Mouse (Mus musculus) MEL (cell line): ENCODE results near the gene Snx29. TPM values are rescaled to one million over a fixed set of nuclear protein-coding genes. Genes with fewer than 3 reads are reported as not detected.
"Not testable (repeated sequence)": the region's sequence is repeated elsewhere in the genome, so short reads cannot be mapped to it uniquely, and the experiment has no call there.

ENCODE experiments used
- DNase-seq: peaks from one replicate; pipeline ENCODE4 v3.0.0; 2011; ENCODE audit warnings: low read depth, low spot score
- H3K27ac ChIP-seq: 2 replicates; pipeline ENCODE4 v1.5.1; 2012; ENCODE audit warnings: low read depth, mild to moderate bottlenecking, control low read depth, low read length, moderate library complexity; ENCODE audit not compliant: control insufficient read depth
- H3K27me3 ChIP-seq, 2 experiments: fragments of 150-350 bp in 1 of 2; sonication (generic) in 1 of 2; 2 replicates each; pipeline ENCODE4 v1.6.1; 2012; ENCODE audit warnings: low read length in 2 of 2, mild to moderate bottlenecking in 2 of 2, improper control_type of control experiment in 1 of 2, moderate library complexity in 1 of 2; ENCODE audit not compliant: insufficient read depth in 2 of 2, control insufficient read depth in 1 of 2
- H3K36me3 ChIP-seq, 2 experiments: 2 replicates each; pipeline ENCODE4 v1.6.1; 2012 to 2014; ENCODE audit warnings: low read length in 2 of 2, improper control_type of control experiment in 1 of 2, inconsistent platforms in 1 of 2, mild to moderate bottlenecking in 1 of 2; ENCODE audit not compliant: insufficient read depth in 2 of 2, control insufficient read depth in 1 of 2
- H3K4me1 ChIP-seq, 2 experiments: fragments of 150-350 bp in 1 of 2; sonication (generic) in 1 of 2; 2 replicates each; pipeline ENCODE4 v1.6.1; 2012; ENCODE audit warnings: low read length in 2 of 2, improper control_type of control experiment in 1 of 2, mild to moderate bottlenecking in 1 of 2; ENCODE audit not compliant: insufficient read depth in 2 of 2, control insufficient read depth in 1 of 2
- H3K4me3 ChIP-seq, 2 experiments: fragments of 150-350 bp in 1 of 2; sonication (generic) in 1 of 2; 2 replicates each; pipeline ENCODE4 v1.5.1; 2012; ENCODE audit warnings: low read depth in 2 of 2, low read length in 2 of 2, mild to moderate bottlenecking in 2 of 2, moderate library complexity in 2 of 2, control low read depth in 1 of 2, improper control_type of control experiment in 1 of 2; ENCODE audit not compliant: control insufficient read depth in 1 of 2, insufficient read depth in 1 of 2
- H3K79me2 ChIP-seq: 2 replicates; pipeline ENCODE4 v1.6.1; 2012; ENCODE audit warnings: mild to moderate bottlenecking, low read length, moderate library complexity; ENCODE audit not compliant: control insufficient read depth, poor library complexity, insufficient read depth
- H3K9ac ChIP-seq: 2 replicates; pipeline ENCODE4 v1.6.1; 2012; ENCODE audit warnings: low read depth, mild to moderate bottlenecking, control low read depth, low read length, moderate library complexity; ENCODE audit not compliant: control insufficient read depth, poor library complexity, severe bottlenecking
- H3K9me3 ChIP-seq: fragments of 150-350 bp; sonication (generic); replicated peaks from 2 replicates; pipeline ENCODE4 v1.6.1; 2012; ENCODE audit warnings: mild to moderate bottlenecking, low read length, improper control_type of control experiment, moderate library complexity; ENCODE audit not compliant: insufficient read depth
- BHLHE40 ChIP-seq: IDR thresholded peaks from 2 replicates; pipeline ENCODE4 v1.6.1; 2012; ENCODE audit warnings: low read depth, mild to moderate bottlenecking, inconsistent platforms, low read length, improper control_type of control experiment, borderline replicate concordance
- ELF1 ChIP-seq: IDR thresholded peaks from 2 replicates; pipeline ENCODE4 v1.6.1; 2014; ENCODE audit warnings: low read depth, mild to moderate bottlenecking, inconsistent platforms, low read length, improper control_type of control experiment, moderate library complexity
- ETS1 ChIP-seq: IDR thresholded peaks from 2 replicates; pipeline ENCODE4 v1.6.1; 2012; ENCODE audit warnings: low read depth, mild to moderate bottlenecking, inconsistent platforms, low read length, improper control_type of control experiment, moderate library complexity
- KAT2A ChIP-seq: conservative IDR thresholded peaks from 2 replicates; pipeline ENCODE4 v1.6.1; 2012; ENCODE audit warnings: low read depth, low read length, improper control_type of control experiment, inconsistent platforms
- MEF2A ChIP-seq: IDR thresholded peaks from 2 replicates; pipeline ENCODE4 v1.6.1; 2014; ENCODE audit warnings: low read depth, mild to moderate bottlenecking, inconsistent platforms, low read length, improper control_type of control experiment; ENCODE audit not compliant: poor library complexity, insufficient replicate concordance, severe bottlenecking; ENCODE audit errors: extremely low read depth
- MYC ChIP-seq: IDR thresholded peaks from 2 replicates; pipeline ENCODE4 v1.6.1; 2011; ENCODE audit warnings: low read depth, mild to moderate bottlenecking, low read length, improper control_type of control experiment, moderate library complexity
- POLR2A ChIP-seq, 2 experiments: IDR thresholded peaks; 2 replicates each; pipeline ENCODE4 v1.6.1; 2011 to 2012; ENCODE audit warnings: low read length in 2 of 2, mild to moderate bottlenecking in 2 of 2, control low read depth in 1 of 2, improper control_type of control experiment in 1 of 2, low read depth in 1 of 2, moderate library complexity in 1 of 2; ENCODE audit not compliant: control insufficient read depth in 1 of 2, insufficient read depth in 1 of 2, poor library complexity in 1 of 2
- RAD21 ChIP-seq: IDR thresholded peaks from 2 replicates; pipeline ENCODE4 v1.6.1; 2011; ENCODE audit warnings: mild to moderate bottlenecking, low read depth, low read length, improper control_type of control experiment
- SIN3A ChIP-seq: IDR thresholded peaks from 2 replicates; pipeline ENCODE4 v1.6.1; 2012; ENCODE audit warnings: low read length, improper control_type of control experiment, inconsistent platforms
- TAL1 ChIP-seq: IDR thresholded peaks from 2 replicates; pipeline ENCODE4 v1.6.1; 2012; ENCODE audit warnings: mild to moderate bottlenecking, inconsistent platforms, low read length, moderate library complexity, mixed read lengths
- TBP ChIP-seq: IDR thresholded peaks from 2 replicates; pipeline ENCODE4 v1.8.0; 2011; ENCODE audit warnings: low read depth, low read length, improper control_type of control experiment
- UBTF ChIP-seq: IDR thresholded peaks from 2 replicates; pipeline ENCODE4 v1.6.1; 2012; ENCODE audit warnings: low read depth, mild to moderate bottlenecking, inconsistent platforms, low read length, improper control_type of control experiment, moderate library complexity, borderline replicate concordance; ENCODE audit not compliant: insufficient read depth
- USF2 ChIP-seq, 2 experiments: IDR thresholded peaks; 2 replicates each; pipeline ENCODE4 v1.6.1; 2011 to 2012; ENCODE audit warnings: improper control_type of control experiment in 2 of 2, low read length in 2 of 2, borderline replicate concordance in 1 of 2, inconsistent platforms in 1 of 2, low read depth in 1 of 2, mild to moderate bottlenecking in 1 of 2; ENCODE audit not compliant: insufficient read depth in 1 of 2
- ZKSCAN1 ChIP-seq: IDR thresholded peaks from 2 replicates; pipeline ENCODE4 v1.6.1; 2012; ENCODE audit warnings: low read depth, mild to moderate bottlenecking, inconsistent platforms, low read length, improper control_type of control experiment, moderate library complexity
- ZNF384 ChIP-seq: IDR thresholded peaks from 2 replicates; pipeline ENCODE4 v1.6.1; 2012; ENCODE audit warnings: low read depth, mild to moderate bottlenecking, inconsistent platforms, low read length, improper control_type of control experiment
- polyA plus RNA-seq, 2 experiments: library from polyadenylated mRNA; stranded (reverse) in 1 of 2; unstranded in 1 of 2; fragments of >175 nt in 1 of 2; fragments of >200 nt in 1 of 2; gene quantifications; 2 replicates each; pipeline versions ENCODE4 v1.2.1 to v1.2.4; 2012; ENCODE audit warnings: low replicate concordance in 2 of 2, low read depth in 1 of 2; ENCODE audit not compliant: insufficient read length in 2 of 2, insufficient read depth in 1 of 2, missing spikeins in 1 of 2
- total RNA-seq: library from RNA; depleted of rRNA; stranded (reverse); fragments of 300-350 nt; gene quantifications from 2 replicates; pipeline ENCODE4 v1.2.3, GENCODE M21; 2012

Gene Snx29
- total and polyA plus RNA-seq, 3 experiments = 0.72 to 0.73 TPM; not detected in 1

DNA sequence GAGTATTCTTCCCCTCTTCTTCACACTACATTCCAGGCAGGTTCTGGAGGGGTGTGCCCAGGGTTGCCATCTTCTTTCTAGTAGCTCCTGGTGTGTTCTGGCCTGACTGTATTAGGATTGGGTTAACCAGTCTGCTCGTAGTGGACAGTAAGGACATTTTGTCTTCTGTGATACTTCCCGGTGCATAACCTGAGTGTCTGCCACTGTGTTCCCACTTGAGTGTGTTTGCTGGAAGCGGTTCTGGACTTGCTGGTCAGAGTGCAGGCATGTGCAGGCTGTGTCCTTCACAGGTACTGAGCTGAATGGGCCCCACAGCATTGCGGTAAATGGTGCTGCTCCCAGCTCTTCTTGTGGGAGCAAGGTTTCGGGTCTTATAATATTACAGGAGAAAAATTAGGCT, 125.2 kb downstream of the Snx29 start:
- Histone ChIP-seq H3K36me3 (no peaks in the 10 kb centered on the region), H3K27ac (no peak overlapping the region), H3K4me1 (no peaks in the 10 kb centered on the region), H3K9ac (no peak overlapping the region), H3K9me3 (no peaks in the 10 kb centered on the region), H3K27me3 (no peaks in the 10 kb centered on the region), H3K79me2 (no peaks in the 10 kb centered on the region), H3K4me3 (no peak overlapping the region)
- no peak for DNase-seq
- TF ChIP-seq ZNF384 = no peak
- no peak for TF ChIP-seq MEF2A
- TF ChIP-seq BHLHE40 = no peak
- TF ChIP-seq ETS1 = no peak
- no peak for TF ChIP-seq POLR2A (IDR thresholded peaks at IDR 0.05; ENCODE audit: control insufficient read depth in 1 of 2, insufficient read depth in 1 of 2, low read depth in 1 of 2, low read length in 2 of 2, poor library complexity in 1 of 2)
- no peak for TF ChIP-seq TAL1

DNA sequence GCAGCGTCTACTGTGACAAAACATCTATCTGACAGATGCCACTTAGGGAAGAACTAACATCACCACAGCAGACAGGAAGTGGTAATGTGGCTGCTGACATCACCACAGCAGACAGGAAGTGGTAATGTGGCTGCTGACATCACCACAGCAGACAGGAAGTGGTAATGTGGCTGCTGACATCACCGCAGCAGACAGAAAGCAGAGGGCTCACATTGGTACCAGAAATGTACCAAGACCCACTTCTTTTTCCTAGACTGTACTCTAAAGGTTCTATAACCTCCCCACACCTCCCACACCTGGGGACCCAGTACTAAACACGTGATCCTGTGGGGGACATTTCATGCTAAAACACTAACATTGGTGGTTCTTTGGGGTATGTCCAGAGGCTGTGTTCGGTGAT, 126.0 kb downstream of the Snx29 start:
- not testable (repeated sequence) for H3K27ac ChIP-seq, H3K4me3 ChIP-seq, H3K27me3 ChIP-seq, H3K9me3 ChIP-seq, H3K4me1 ChIP-seq, H3K36me3 ChIP-seq, DNase-seq, H3K9ac ChIP-seq, H3K79me2 ChIP-seq

GRCm38 (mm10) chr16:11449344-11449743, 126.6 kb downstream of the Snx29 start:
- Histone ChIP-seq H3K79me2 (no peaks in the 10 kb centered on the region), H3K36me3 (no peaks in the 10 kb centered on the region)

More at GRCm38 (mm10) chr16:11449344-11449743, 126.6 kb downstream of the Snx29 start:
- H3K9me3 ChIP-seq = no peaks in the 10 kb centered on the region
- H3K9ac ChIP-seq = no peak overlapping the region
- H3K27me3 ChIP-seq = no peaks in the 10 kb centered on the region
- H3K4me1 ChIP-seq = no peaks in the 10 kb centered on the region
- TF ChIP-seq MEF2A (no peak), POLR2A (IDR thresholded peaks at IDR 0.05; ENCODE audit: control insufficient read depth in 1 of 2, insufficient read depth in 1 of 2, low read depth in 1 of 2, low read length in 2 of 2, poor library complexity in 1 of 2) (no peak), UBTF (no peak), ZKSCAN1 (no peak), RAD21 (no peak), MYC (no peak), USF2 (IDR thresholded peaks at IDR 0.05; ENCODE audit: borderline replicate concordance in 1 of 2, insufficient read depth in 1 of 2, low read depth in 1 of 2, low read length in 2 of 2) (no peak), TBP (no peak), KAT2A (no peak), ELF1 (no peak), SIN3A (no peak)
- H3K27ac ChIP-seq = no peak overlapping the region
- H3K4me3 ChIP-seq = no peak overlapping the region
- DNase-seq = no peak
